Mouse (Mus musculus) midbrain, embryonic 16.5 days (tissue): ENCODE results near the gene Fkbp9. TPM values are rescaled to one million over a fixed set of nuclear protein-coding genes. Genes with fewer than 3 reads are reported as not detected.
A peak's percentile ranks its signal among the peaks of the same experiment; 100 is the strongest.

Experiments
- ATAC-seq: fragments of 200-750 bp; cut with Nextera tagmentation; 2 replicates; pipeline ENCODE4 v1.8.0; 2017; ENCODE audit warnings: moderate TSS enrichment
- H3K27ac ChIP-seq: fragments of 300-500 bp; sonication (generic); 2 replicates; pipeline ENCODE4 v1.5.1; 2014; ENCODE audit warnings: mild to moderate bottlenecking, low read length, mixed read lengths
- H3K27me3 ChIP-seq: fragments of 300-500 bp; sonication (generic); 2 replicates; pipeline ENCODE4 v1.6.1; 2014; ENCODE audit warnings: low read depth, low read length, mixed read lengths; ENCODE audit not compliant: control insufficient read depth, insufficient read depth
- H3K36me3 ChIP-seq: fragments of 300-500 bp; sonication (generic); 2 replicates; pipeline ENCODE4 v1.6.1; 2014; ENCODE audit warnings: mild to moderate bottlenecking, low read length, moderate library complexity, mixed read lengths; ENCODE audit not compliant: control insufficient read depth, insufficient read depth
- H3K4me1 ChIP-seq: fragments of 300-500 bp; sonication (generic); 2 replicates; pipeline ENCODE4 v1.6.1; 2014; ENCODE audit warnings: mild to moderate bottlenecking, low read length, mixed read lengths; ENCODE audit not compliant: control insufficient read depth, insufficient read depth
- H3K4me2 ChIP-seq: fragments of 300-500 bp; sonication (generic); 2 replicates; pipeline ENCODE4 v1.6.1; 2014; ENCODE audit warnings: mild to moderate bottlenecking, low read length, mixed read lengths
- H3K4me3 ChIP-seq: fragments of 300-500 bp; sonication (generic); 2 replicates; pipeline ENCODE4 v1.5.1; 2014; ENCODE audit warnings: low read depth, mild to moderate bottlenecking, low read length, moderate library complexity, mixed read lengths
- H3K9ac ChIP-seq: fragments of 300-500 bp; sonication (generic); 2 replicates; pipeline ENCODE4 v1.6.1; 2014; ENCODE audit warnings: low read depth, low read length, mixed read lengths
- H3K9me3 ChIP-seq: fragments of 300-500 bp; sonication (generic); replicated peaks from 2 replicates; pipeline ENCODE4 v1.6.1; 2014; ENCODE audit warnings: mild to moderate bottlenecking, low read length, mixed read lengths; ENCODE audit not compliant: control insufficient read depth, poor library complexity, severe bottlenecking
- WGBS: fragments of 180-500 bp; shearing (Covaris S2); extraction: QIAGEN DNeasy Blood & Tissue Kit; methylation state at CpG from one replicate; pipeline ENCODE4 v1.1.7; 2014; 5-methylcytosine and 5-hydroxymethylcytosine counted together
- polyA plus RNA-seq: library from polyadenylated mRNA; unstranded; fragments of >200 nt; fragmentation: Nextera tagmentation; extraction: Ambion mirVana; gene quantifications from 2 replicates; pipeline ENCODE4 v1.2.1, GENCODE M21; 2015

Gene Fkbp9
- 27.7 and 30.8 TPM in 2 replicates for polyA plus RNA-seq

DNA sequence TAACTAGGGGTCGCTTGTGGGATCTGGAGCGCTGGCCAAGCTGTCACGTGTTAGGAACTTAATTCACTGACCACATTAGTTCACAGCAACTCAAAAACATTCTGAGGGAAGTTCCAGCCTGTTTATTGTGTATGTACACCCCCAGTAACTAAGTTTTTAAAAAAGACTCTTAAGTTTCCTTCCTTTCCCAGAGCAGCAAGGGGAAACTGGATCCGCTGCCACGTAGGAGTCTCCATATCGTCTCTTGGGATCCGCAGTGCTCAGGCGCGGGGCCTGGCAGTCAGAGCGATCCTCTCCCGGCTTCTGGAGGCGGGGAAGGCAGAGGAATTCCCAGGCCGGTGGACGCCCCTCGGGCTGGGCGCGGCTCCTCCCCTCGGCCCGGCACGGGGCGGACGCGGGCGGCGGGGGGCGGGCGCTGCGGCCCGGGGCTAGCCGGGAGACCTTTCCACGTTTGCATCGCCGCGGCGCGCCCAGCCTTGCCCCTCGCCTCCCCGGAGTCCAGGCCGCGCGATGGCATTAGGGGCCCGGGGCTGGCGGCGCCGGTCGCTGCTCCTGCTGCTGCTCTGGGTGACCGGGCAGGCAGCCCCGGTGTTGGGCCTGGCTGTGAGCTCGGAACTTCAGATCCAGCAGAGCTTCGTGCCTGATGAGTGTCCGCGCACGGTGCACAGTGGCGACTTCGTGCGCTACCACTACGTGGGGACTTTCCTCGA lies at the start of gene Fkbp9:
Fkbp9 (plus strand) TSS at position 363 of the 710 bp plus-strand sequence.
- peak; percentile 93 for ATAC-seq
- H3K4me2 ChIP-seq = peak within 1 kb of the TSS; percentile 96
- H3K27ac ChIP-seq = no peak within 1 kb of the TSS; the same call in 1 of the 2 replicates
- WGBS = under 1% methylated on average over 50 of the region's 58 CpGs
- H3K36me3 ChIP-seq = no peaks in the 10 kb centered on the region
- H3K4me3 ChIP-seq = peak within 1 kb of the TSS; percentile 63
- H3K9ac ChIP-seq = peak within 1 kb of the TSS; percentile 69
- no peaks in the 10 kb centered on the region for H3K27me3 ChIP-seq
- no peaks in the 10 kb centered on the region; the same call in 1 of the 2 replicates for H3K4me1 ChIP-seq
- no peaks in the 10 kb centered on the region for H3K9me3 ChIP-seq

DNA sequence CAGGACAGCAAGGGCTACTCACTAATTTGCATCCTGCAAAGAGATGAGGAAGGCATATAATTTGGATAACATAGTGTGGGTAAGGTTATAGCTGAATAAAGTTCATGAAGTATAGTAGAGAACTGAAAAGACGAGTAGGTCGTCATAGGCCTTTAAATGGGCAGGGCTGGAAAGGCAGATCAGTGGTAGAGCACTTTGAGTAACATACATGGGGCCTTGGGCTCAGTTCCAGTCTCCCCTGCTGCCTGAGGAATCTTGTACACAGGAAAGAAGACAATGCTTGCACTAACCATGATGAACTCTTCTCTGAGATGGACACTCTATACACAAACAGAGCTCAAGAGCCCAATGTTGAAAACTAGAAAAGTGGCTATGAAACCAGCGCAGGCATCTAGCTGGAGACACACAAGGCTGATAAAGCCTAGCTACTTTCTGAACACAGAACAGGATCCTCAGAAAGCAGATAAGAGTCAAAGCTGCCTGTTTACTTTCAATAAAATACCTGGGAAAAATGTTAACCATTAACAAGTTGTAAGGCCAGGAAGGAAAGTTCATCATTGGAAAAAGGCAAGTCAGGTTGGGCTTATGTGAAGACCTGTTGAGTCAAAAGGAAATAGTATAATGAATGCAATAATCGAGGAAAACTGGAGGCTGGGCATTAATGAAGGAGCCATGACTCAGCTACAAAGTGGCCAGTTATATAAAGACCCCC lies 48.1 kb upstream of the Fkbp9 start:
- Histone ChIP-seq H3K27me3 (no peaks in the 10 kb centered on the region), H3K4me3 (no peak overlapping the region), H3K27ac (no peak overlapping the region), H3K4me2 (no peak overlapping the region), H3K36me3 (peaks cover 13% of the 10 kb centered on the region), H3K9ac (no peak overlapping the region), H3K4me1 (peaks cover 7% of the 10 kb centered on the region), H3K9me3 (no peaks in the 10 kb centered on the region)
- WGBS = 92% methylated on average over 4 of the region's 4 CpGs
- ATAC-seq = no peak

DNA sequence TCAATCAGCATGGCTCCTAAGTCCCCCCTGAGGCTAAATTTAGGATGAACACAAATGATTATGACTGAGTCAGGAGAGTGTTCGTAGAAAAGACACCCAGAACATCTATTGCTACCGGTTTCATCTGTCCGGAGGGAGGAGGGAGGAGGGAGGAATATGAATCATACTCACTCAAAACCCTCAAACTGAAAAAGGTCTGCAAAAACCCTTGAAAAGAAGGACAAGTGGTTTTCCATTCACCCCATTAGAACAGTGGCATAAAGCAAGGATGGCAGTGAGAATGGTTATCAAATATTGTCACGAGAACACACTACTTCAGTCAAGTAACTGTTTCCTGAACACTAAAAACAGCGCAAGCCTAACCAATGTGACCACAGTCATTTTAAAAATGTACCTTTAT lies 46.8 kb upstream of the Fkbp9 start:
- 87% methylated on average over 5 of the region's 5 CpGs for WGBS
- Histone ChIP-seq H3K9ac (no peak overlapping the region), H3K27ac (no peak overlapping the region), H3K36me3 (peaks cover 3% of the 10 kb centered on the region; the same call in 1 of the 2 replicates), H3K9me3 (no peaks in the 10 kb centered on the region), H3K27me3 (no peaks in the 10 kb centered on the region), H3K4me3 (no peak overlapping the region), H3K4me2 (no peak overlapping the region), H3K4me1 (peaks cover 7% of the 10 kb centered on the region)
- no peak for ATAC-seq

DNA sequence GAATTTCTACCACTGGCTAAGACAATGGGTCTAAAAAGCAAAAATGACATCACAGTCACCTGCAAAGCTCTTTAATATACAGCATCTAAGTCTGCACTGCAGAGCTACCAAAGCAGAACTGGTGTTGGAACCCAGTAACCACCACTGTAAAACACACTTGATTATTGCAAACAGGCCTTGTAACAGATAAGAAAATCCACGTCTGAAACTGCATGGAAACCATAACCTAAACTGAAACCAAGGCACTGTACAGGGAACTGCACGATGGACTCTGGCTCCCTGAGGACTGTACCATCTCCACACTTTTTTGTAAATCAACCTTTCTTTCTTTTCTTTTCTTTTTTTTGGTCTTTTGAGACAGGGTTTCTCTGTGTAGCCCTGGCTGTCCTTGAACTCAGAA lies 44.2 kb upstream of the Fkbp9 start:
- Histone ChIP-seq H3K4me1 (peaks cover 7% of the 10 kb centered on the region), H3K4me2 (no peak overlapping the region), H3K9ac (no peak overlapping the region), H3K4me3 (no peak overlapping the region), H3K27ac (no peak overlapping the region), H3K9me3 (no peaks in the 10 kb centered on the region), H3K36me3 (no peaks in the 10 kb centered on the region), H3K27me3 (no peaks in the 10 kb centered on the region)
- 95% methylated on average over 2 of the region's 2 CpGs for WGBS
- ATAC-seq = no peak

DNA sequence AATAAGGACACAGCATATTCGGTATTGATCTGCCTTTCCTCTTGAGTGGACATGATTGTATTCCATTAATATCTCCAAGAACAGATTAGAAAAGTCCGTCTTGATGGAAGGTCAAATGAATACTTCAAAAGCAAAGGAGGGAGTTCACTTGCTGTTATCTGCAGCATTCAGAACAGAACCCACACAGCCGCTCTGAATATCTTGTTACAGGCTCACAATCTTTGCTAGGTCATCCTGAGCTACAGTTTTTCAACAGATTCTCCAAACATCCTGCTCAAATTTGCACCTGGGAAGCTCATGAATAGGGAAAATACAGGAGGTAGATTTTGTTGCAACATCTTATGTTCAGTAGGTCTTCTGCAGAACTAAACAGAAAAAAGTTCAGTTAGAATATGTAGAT lies 42.5 kb upstream of the Fkbp9 start:
- ATAC-seq = no peak
- Histone ChIP-seq H3K4me1 (peaks cover 11% of the 10 kb centered on the region), H3K27ac (no peak overlapping the region), H3K27me3 (no peaks in the 10 kb centered on the region), H3K36me3 (no peaks in the 10 kb centered on the region), H3K4me3 (no peak overlapping the region), H3K9ac (no peak overlapping the region), H3K4me2 (no peak overlapping the region), H3K9me3 (no peaks in the 10 kb centered on the region)
- WGBS = 88% methylated on average over 3 of the region's 3 CpGs

GRCm38 (mm10) chr6:56794834-56795233 lies 37.0 kb upstream of the Fkbp9 start:
- Histone ChIP-seq H3K4me3 (no peak overlapping the region), H3K4me1 (peaks cover 26% of the 10 kb centered on the region)

GRCm38 (mm10) chr6:56796232-56796631 lies 35.6 kb upstream of the Fkbp9 start:
- Histone ChIP-seq H3K9ac (peak overlapping the region; percentile 95), H3K36me3 (no peaks in the 10 kb centered on the region), H3K27ac (0 out of 2 replicates have a peak overlapping the region, but pooled peaks have one; percentile 9), H3K9me3 (no peaks in the 10 kb centered on the region), H3K4me2 (peak overlapping the region; percentile 76), H3K4me1 (peaks cover 26% of the 10 kb centered on the region), H3K4me3 (peak overlapping the region; percentile 85), H3K27me3 (no peaks in the 10 kb centered on the region)
- ATAC-seq = no peak
- 7% methylated on average over 8 of the region's 8 CpGs for WGBS

More at GRCm38 (mm10) chr6:56794834-56795233, 37.0 kb upstream of the Fkbp9 start:
- Histone ChIP-seq H3K36me3 (no peaks in the 10 kb centered on the region), H3K27ac (no peak overlapping the region), H3K27me3 (no peaks in the 10 kb centered on the region), H3K9me3 (no peaks in the 10 kb centered on the region), H3K9ac (no peak overlapping the region), H3K4me2 (peak overlapping the region; percentile 76)
- ATAC-seq = no peak
- WGBS = 88% methylated on average over 5 of the region's 5 CpGs

DNA sequence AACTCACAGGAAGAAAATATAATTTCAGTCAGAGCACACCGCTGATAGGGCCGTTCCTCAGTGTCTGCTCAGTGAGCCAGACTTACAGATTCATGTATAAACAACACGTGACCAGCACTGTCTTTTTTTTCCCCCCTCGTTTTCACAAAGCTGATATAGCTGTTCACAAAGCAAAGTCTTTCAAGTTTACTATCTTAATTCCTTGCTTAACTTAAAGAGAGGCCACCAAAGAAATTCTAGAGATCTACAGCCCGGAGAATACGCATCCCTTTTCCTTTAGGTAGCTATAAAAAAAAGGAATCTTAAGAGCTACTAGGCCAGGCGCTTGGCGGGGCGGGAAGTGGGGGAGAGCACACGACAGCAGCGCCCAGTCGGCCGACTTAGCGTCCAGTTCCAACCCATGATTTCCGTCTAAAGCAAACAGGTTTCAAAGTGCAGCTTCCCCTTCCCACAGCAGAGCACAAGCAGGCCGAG lies 35.2 kb upstream of the Fkbp9 start:
- Histone ChIP-seq H3K9me3 (no peaks in the 10 kb centered on the region), H3K36me3 (no peaks in the 10 kb centered on the region), H3K4me3 (peak overlapping the region; percentile 85), H3K27me3 (no peaks in the 10 kb centered on the region), H3K9ac (peak overlapping the region; percentile 95), H3K27ac (peak overlapping the region; percentile 99), H3K4me1 (peaks cover 26% of the 10 kb centered on the region), H3K4me2 (peak overlapping the region; percentile 76)
- under 1% methylated on average over 16 of the region's 16 CpGs for WGBS
- peak; percentile 8; the same call in 1 of the 2 replicates for ATAC-seq
